Mouse (Mus musculus): ENCODE data around the gene Rpl27. TPM values are rescaled to one million over a fixed set of nuclear protein-coding genes. Genes with fewer than 3 reads are reported as not detected.

The Rpl27 gene
- polyA plus RNA-seq, 1 experiment from 2014 or later: 421 TPM

GRCm38 (mm10) chr11:101419610-101420009 lies 22.5 kb upstream of the Rpl27 start:
- no peak overlapping the region for H3K27ac ChIP-seq (ENCODE audit: low read depth)
- H3K9me3 ChIP-seq (ENCODE audit: low read depth, low read length): no peaks in the 10 kb centered on the region
- peaks cover 6% of the 10 kb centered on the region; the same call in 1 of the 2 replicates for H3K4me1 ChIP-seq (ENCODE audit: insufficient read depth)
- ATAC-seq (ENCODE audit: insufficient read depth) (no peak), DNase-seq (peak; percentile 39)
- H3K27me3 ChIP-seq (ENCODE audit: insufficient read depth, low read length): no peaks in the 10 kb centered on the region
- no peak overlapping the region for H3K4me2 ChIP-seq
- peak; percentile 37; the same call in 1 of the 2 replicates for TF ChIP-seq CTCF (IDR thresholded peaks at IDR 0.05; ENCODE audit: low read depth)
- 40% methylated on average over 3 of the region's 3 CpGs for WGBS
- H3K9ac ChIP-seq: no peak overlapping the region
- H3K36me3 ChIP-seq (ENCODE audit: insufficient read depth): peaks cover 4% of the 10 kb centered on the region; the same call in 1 of the 2 replicates
- H3K4me3 ChIP-seq (ENCODE audit: low read depth, low read length): no peak overlapping the region

DNA sequence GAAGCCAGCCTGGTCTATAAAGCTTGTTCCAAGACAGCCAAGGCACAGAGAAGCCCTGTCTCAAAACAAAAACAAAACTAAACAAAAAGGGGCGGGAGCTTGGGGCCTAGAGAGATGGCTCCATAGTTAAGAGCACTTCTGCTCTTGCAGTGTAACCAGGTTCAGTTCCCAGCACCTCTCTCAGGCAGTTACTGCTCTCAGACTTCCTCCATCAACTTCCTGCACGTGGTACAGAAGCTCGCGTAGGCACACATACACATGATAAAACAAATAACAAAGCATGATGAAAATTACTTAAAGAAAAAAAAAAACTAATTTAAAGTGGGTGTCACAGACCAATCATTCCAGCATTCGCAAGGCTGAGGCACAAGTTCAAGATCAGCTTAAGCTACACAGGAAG lies 21.9 kb upstream of the Rpl27 start:
- Histone ChIP-seq H3K4me1 (ENCODE audit: insufficient read depth) (peaks cover 6% of the 10 kb centered on the region; the same call in 1 of the 2 replicates), H3K9ac (no peak overlapping the region), H3K9me3 (ENCODE audit: low read depth, low read length) (no peaks in the 10 kb centered on the region), H3K4me3 (ENCODE audit: low read depth, low read length) (no peak overlapping the region), H3K27ac (ENCODE audit: low read depth) (no peak overlapping the region), H3K4me2 (no peak overlapping the region), H3K36me3 (ENCODE audit: insufficient read depth) (no peaks in the 10 kb centered on the region), H3K27me3 (ENCODE audit: insufficient read depth, low read length) (no peaks in the 10 kb centered on the region)
- DNase-seq (no peak), ATAC-seq (ENCODE audit: insufficient read depth) (no peak)
- TF ChIP-seq CTCF (IDR thresholded peaks at IDR 0.05; ENCODE audit: low read depth): no peak
- 82% methylated on average over 5 of the region's 5 CpGs for WGBS

DNA sequence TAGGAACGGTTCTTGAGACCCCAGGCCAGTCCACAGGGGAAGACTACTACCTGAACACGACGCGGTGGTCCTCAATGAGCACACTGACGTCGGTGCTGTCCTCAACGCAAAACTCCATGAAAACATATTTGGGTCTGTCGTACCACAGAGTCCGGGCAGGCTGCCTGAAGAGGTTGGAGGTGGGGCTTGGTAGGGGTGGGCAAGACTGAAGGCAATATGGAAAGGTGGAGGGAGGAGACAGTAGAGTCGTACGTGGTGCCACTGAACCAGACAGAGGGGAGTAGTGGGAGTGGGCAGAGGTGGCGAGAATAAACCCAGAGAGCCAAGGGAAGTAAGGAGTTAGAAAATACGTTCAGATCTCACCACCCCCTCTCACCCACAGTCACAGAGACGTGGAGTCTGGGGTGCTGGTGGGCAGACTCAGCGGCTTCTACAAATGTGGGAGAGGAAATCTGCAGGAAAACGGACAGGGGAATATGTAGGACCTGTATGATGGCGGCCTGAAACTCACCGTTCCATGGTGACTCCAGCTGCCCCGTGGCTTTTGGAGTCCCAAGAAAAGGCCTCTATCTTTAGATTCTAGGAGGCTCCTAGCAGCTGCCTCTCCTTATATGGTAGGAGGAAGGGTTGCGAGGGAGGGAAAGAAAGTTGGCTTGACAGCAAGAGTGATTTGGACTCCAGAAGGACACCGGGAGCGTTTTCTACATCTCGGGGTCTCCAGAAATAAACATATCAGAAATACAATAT lies 17.8 kb upstream of the Rpl27 start, which contains the start of gene Gm27029:
Gm27029 (minus strand) TSS at position 692 of the 747 bp plus-strand sequence.
- H3K9me3 ChIP-seq (ENCODE audit: low read depth, low read length): no peaks in the 10 kb centered on the region
- H3K27me3 ChIP-seq (ENCODE audit: insufficient read depth, low read length): no peaks in the 10 kb centered on the region
- H3K4me3 ChIP-seq (ENCODE audit: low read depth, low read length): peak within 1 kb of the TSS; percentile 94
- ATAC-seq (ENCODE audit: insufficient read depth): peak; percentile 84
- DNase-seq: peak; percentile 44
- 0 out of 2 replicates have a peak, but pooled peaks cover 3% of the 10 kb centered on the region for H3K36me3 ChIP-seq (ENCODE audit: insufficient read depth)
- 4% methylated on average over 23 of the region's 23 CpGs for WGBS
- TF ChIP-seq CTCF (IDR thresholded peaks at IDR 0.05; ENCODE audit: low read depth): no peak
- H3K27ac ChIP-seq (ENCODE audit: low read depth): peak within 1 kb of the TSS; percentile 89
- peak within 1 kb of the TSS; percentile 78 for H3K9ac ChIP-seq
- peak within 1 kb of the TSS; percentile 92 for H3K4me2 ChIP-seq
- peaks cover 14% of the 10 kb centered on the region for H3K4me1 ChIP-seq (ENCODE audit: insufficient read depth)

DNA sequence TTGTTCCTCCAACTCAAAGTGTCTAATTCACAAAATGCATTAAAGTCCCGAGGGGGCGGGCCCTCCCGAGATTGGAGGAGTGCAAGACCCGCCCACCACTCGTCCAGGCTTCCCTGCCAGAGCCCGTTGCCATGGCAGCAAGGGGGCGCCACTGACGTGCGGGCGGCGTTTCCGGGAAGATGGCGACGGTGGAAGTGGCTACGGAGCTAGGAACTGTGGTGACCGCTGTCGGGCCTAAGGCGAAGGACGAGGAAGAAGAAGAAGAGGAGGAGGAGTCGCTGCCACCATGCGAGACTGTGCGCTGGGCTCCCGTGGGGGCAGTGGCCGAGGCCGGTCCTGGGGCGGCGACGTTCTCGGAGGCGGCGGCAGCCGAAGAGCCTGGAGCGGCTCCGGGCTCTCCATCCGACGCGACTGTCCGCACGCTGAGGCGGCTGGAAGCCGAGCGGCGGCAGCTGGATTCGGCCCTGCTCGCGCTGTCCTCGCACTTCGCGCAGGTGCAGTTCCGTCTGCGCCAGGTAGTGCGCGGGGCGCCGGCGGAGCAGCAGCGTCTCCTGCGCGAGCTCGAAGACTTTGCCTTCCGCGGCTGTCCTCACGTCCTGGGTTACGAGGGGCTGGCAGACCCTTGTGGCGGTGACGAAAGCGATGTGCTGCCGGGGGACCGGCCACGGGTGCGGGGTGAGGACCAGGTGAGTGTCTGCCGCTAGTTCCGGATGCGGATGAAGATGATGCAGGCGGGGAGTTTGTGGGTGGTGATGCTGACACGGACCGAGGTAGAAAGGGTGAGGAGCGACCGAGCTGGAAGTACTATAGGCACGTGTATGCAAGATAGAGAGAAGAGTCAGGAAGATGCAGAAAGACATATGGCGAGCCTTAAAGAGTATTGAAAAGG lies 16.9 kb upstream of the Rpl27 start, which contains the start of the genes Rundc1 and Ptges3l:
Rundc1 (plus strand) TSS at position 161 of the 889 bp plus-strand sequence.
Ptges3l (minus strand) TSS at position 409 of the 889 bp plus-strand sequence.
- H3K27ac ChIP-seq (ENCODE audit: low read depth): peak within 1 kb of the TSS; percentile 89
- peak; percentile 65 for TF ChIP-seq CTCF (IDR thresholded peaks at IDR 0.05; ENCODE audit: low read depth)
- H3K4me3 ChIP-seq (ENCODE audit: low read depth, low read length): peak within 1 kb of the TSS; percentile 94
- H3K9ac ChIP-seq: peak within 1 kb of the TSS; percentile 78
- H3K4me1 ChIP-seq (ENCODE audit: insufficient read depth): peaks cover 14% of the 10 kb centered on the region
- H3K36me3 ChIP-seq (ENCODE audit: insufficient read depth): peaks cover 12% of the 10 kb centered on the region
- H3K9me3 ChIP-seq (ENCODE audit: low read depth, low read length): no peaks in the 10 kb centered on the region
- peak within 1 kb of the TSS; percentile 92 for H3K4me2 ChIP-seq
- ATAC-seq (ENCODE audit: insufficient read depth) (peak; percentile 95), DNase-seq (peak; percentile 99)
- H3K27me3 ChIP-seq (ENCODE audit: insufficient read depth, low read length): no peaks in the 10 kb centered on the region
- under 1% methylated on average over 80 of the region's 81 CpGs for WGBS

DNA sequence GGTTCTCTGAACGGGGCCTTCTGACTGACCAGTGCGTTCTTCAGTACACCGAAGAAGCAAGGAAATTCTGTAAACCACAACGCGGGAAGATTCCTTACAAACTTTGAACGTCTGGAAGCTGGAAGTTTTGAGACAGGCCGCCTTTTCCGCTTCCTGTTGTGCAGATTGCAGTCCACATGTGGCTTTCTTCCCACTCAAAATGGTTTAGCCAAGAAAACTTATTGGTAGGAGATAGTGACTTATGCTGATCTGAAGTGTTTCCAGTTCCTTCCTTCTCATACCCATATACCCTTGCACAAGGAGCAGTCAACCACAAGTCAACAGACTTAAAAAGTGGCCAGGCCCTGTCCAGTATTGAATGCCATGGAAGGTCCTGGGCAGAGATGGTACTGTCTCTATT lies 15.9 kb upstream of the Rpl27 start:
- no peaks in the 10 kb centered on the region for H3K27me3 ChIP-seq (ENCODE audit: insufficient read depth, low read length)
- peaks cover 17% of the 10 kb centered on the region for H3K36me3 ChIP-seq (ENCODE audit: insufficient read depth)
- 49% methylated on average over 8 of the region's 8 CpGs for WGBS

GRCm38 (mm10) chr11:101431327-101431726 lies 10.8 kb upstream of the Rpl27 start:
- peaks cover 60% of the 10 kb centered on the region for H3K36me3 ChIP-seq (ENCODE audit: insufficient read depth)

More for the DNA sequence above, 15.9 kb upstream of the Rpl27 start:
- Histone ChIP-seq H3K9me3 (ENCODE audit: low read depth, low read length) (no peaks in the 10 kb centered on the region), H3K9ac (peak overlapping the region; percentile 78), H3K4me2 (peak overlapping the region; percentile 92), H3K4me1 (ENCODE audit: insufficient read depth) (peaks cover 14% of the 10 kb centered on the region), H3K4me3 (ENCODE audit: low read depth, low read length) (peak overlapping the region; percentile 94), H3K27ac (ENCODE audit: low read depth) (no peak overlapping the region)
- ATAC-seq (ENCODE audit: insufficient read depth) (no peak), DNase-seq (peak; percentile 5)
- no peak for TF ChIP-seq CTCF (IDR thresholded peaks at IDR 0.05; ENCODE audit: low read depth)

More at GRCm38 (mm10) chr11:101431327-101431726, 10.8 kb upstream of the Rpl27 start:
- Histone ChIP-seq H3K9ac (no peak overlapping the region), H3K4me1 (ENCODE audit: insufficient read depth) (peaks cover 4% of the 10 kb centered on the region), H3K27ac (ENCODE audit: low read depth) (no peak overlapping the region), H3K4me2 (no peak overlapping the region), H3K9me3 (ENCODE audit: low read depth, low read length) (no peaks in the 10 kb centered on the region), H3K27me3 (ENCODE audit: insufficient read depth, low read length) (no peaks in the 10 kb centered on the region), H3K4me3 (ENCODE audit: low read depth, low read length) (no peak overlapping the region)
- no peak for TF ChIP-seq CTCF (IDR thresholded peaks at IDR 0.05; ENCODE audit: low read depth)
- WGBS: 86% methylated on average over 9 of the region's 9 CpGs
- ATAC-seq (ENCODE audit: insufficient read depth) (no peak), DNase-seq (no peak)

All from lung, embryonic 14.5 days (tissue).